Mouse (Mus musculus): Measurements from ENCODE around the gene Ccdc78.
"Not testable (repeated sequence)": the region's sequence is repeated elsewhere in the genome, so short reads cannot be mapped to it uniquely, and the experiment has no call there.

The Ccdc78 gene

DNA sequence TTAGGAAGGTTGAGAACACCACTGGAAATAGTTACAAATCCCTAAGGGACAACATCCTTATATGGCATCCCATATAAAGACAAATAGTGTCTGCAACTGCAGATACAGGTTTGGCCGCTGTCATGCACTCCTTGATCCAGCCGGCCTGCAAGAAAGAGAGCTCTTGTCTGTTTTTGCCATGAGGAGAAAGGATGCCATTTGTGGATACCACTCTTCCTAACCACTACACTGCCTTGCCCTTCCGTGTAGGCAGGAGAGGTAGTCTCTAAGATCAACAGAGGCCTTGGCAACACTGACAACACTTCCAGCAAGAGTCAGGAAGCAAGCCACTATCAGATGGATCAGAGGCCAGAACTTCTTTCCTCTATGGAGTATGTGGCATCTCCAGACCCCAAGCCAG, at the start of gene Ccdc78:
Gene Ccdc78, plus strand, starts transcription at position 301 of the 400 bp plus-strand sequence.
- no peak for DNase-seq (ENCODE audit: low spot score in 2 of 2)

GRCm38 (mm10) chr17:25738861-25739260, 47.5 kb upstream of the Ccdc78 start:
- no peak for DNase-seq (ENCODE audit: low spot score in 2 of 2)

- DNase-seq (ENCODE audit: low spot score in 2 of 2) = not testable (repeated sequence)
Measured at GRCm38 (mm10) chr17:25741471-25741870, 44.9 kb upstream of the Ccdc78 start.

- no peak for DNase-seq (ENCODE audit: low spot score in 2 of 2)
Measured at GRCm38 (mm10) chr17:25743831-25744230, 42.5 kb upstream of the Ccdc78 start.

GRCm38 (mm10) chr17:25744311-25744710, 42.1 kb upstream of the Ccdc78 start:
- DNase-seq (ENCODE audit: low spot score in 2 of 2) = no peak

DNA sequence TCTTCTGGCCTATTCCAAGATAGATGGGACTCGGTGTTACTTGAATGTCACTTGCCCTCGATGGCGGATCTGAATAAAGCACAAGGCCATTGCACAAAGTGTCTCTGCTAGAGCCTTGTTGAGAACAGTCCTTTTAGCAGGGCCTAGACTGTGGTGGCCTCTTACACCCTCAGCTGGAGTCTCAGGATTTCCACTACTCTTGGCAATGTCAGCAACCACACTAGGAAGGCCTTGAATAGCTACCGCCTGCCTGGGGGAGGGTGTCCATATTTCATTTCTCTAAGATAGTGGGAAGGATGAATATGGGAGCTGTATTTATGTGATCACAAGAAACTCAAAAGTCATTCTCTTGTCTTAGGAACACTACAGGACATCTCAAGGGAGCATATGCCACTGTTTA, 38.1 kb upstream of the Ccdc78 start:
- no peak for DNase-seq (ENCODE audit: low spot score in 2 of 2)

GRCm38 (mm10) chr17:25749314-25749713, 37.1 kb upstream of the Ccdc78 start:
- no peak for DNase-seq (ENCODE audit: low spot score in 2 of 2)

- no peak for DNase-seq (ENCODE audit: low spot score in 2 of 2)
Measured at GRCm38 (mm10) chr17:25751446-25751845, 34.9 kb upstream of the Ccdc78 start.

- no peak for DNase-seq (ENCODE audit: low spot score in 2 of 2)
Measured at GRCm38 (mm10) chr17:25754241-25754640, 32.1 kb upstream of the Ccdc78 start, which contains the start of gene Msln. Gene Msln (minus strand): TSS chr17:25754378.

GRCm38 (mm10) chr17:25755086-25755485, 31.3 kb upstream of the Ccdc78 start:
- DNase-seq (ENCODE audit: low spot score in 2 of 2) = no peak

DNA sequence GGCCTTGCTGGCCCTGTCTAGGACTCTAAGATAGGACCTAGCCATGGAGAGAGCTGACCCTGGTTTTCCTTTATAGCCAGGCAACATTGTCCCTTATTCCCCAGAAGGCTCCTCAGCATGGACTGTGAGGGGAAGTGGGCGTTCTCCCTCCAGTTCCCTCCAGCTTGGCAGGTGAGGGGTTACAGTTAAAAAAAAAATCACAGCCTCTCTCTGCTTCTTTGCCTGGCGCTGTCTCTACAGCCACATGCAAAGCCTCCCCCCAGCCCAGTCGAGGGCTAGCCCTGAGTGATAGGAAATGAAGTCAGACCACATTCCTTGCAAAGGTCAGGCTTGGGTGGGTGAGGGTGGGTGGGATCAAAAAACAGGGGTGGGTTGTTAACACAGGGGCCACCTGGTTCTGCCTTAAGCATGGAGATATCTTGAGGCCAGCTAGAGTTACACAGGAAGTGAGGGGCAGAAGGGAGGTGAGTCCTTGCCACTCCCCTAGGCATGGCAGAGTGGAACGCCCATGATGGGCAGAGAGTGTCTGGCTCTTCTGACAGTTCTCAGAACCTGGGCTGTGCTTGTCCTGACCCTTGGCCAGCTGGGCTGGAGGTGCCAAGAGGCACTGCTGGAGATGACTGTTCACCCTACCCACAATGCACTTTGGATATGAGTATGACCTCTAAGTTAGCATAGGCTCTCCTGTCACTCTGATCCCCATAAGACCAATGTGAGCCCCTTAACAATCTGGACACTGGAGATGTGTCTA, 30.6 kb upstream of the Ccdc78 start:
- no peak for DNase-seq (ENCODE audit: low spot score in 2 of 2)

GRCm38 (mm10) chr17:25756378-25757242, 29.8 kb upstream of the Ccdc78 start:
- DNase-seq (ENCODE audit: low spot score in 2 of 2) = peak in 1 of 2 experiments; percentile 22

DNA sequence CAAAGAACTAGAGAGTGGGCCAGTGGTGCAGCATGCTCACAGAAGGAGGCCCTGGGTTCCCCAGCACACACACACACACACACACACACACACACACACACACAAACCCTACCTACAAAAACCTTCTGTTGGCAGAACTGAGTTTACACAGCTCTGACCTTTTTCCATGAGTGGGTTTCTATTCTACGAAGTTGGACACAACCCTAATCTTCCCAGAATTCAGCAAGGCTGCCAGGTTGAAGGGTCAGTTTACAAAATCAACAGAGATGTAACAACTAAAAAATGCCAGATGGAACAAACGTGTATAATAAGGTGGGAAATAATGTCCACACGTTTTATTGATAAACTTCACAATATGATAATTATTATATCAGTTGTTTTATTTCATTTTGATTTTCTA, 28.7 kb upstream of the Ccdc78 start:
- DNase-seq (ENCODE audit: low spot score in 2 of 2) = no peak

DNA sequence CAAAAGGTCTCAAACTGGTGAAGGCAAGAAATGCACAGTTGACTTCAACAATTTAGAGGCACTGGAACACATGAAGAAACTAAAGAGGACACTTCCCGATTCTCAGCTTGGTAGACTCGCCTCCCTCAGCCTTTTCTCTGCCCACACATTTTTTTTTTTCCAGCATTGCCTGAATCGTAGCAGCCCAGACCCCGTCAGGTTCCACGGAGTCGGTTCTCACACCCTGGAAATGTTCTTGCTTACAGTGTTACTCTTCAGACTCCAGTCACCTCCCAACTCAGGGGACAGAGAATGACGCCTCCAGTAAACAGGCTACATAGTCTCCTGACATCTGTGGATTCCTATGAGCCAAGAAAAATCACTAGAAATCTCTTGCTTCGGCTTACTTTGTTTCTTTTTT, 26.2 kb upstream of the Ccdc78 start:
- no peak for DNase-seq (ENCODE audit: low spot score in 2 of 2)

GRCm38 (mm10) chr17:25761561-25761970, 24.8 kb upstream of the Ccdc78 start:
- DNase-seq (ENCODE audit: low spot score in 2 of 2) = no peak

DNA sequence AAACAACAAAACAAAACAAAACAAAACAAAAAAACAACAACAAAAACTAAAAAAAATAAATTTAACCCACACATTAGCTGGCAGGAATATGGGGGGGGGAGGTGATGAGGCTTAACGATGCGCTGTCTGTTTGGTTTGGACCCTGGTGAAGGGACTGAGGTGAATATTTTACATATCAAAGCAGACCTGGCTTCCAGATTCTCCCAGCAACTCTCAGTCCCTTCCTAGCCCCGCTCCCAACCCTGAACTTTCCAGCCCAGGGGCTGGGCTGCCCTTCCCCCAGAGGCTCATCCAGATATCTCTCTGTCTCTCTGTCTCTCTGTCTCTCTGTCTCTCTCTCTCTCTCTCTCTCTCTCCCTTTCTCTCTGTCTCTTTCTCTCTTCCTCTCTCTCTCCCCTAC, 23.8 kb upstream of the Ccdc78 start:
- DNase-seq (ENCODE audit: low spot score in 2 of 2) = no peak

GRCm38 (mm10) chr17:25765886-25766285, 20.5 kb upstream of the Ccdc78 start:
- DNase-seq (ENCODE audit: low spot score in 2 of 2) = no peak

DNA sequence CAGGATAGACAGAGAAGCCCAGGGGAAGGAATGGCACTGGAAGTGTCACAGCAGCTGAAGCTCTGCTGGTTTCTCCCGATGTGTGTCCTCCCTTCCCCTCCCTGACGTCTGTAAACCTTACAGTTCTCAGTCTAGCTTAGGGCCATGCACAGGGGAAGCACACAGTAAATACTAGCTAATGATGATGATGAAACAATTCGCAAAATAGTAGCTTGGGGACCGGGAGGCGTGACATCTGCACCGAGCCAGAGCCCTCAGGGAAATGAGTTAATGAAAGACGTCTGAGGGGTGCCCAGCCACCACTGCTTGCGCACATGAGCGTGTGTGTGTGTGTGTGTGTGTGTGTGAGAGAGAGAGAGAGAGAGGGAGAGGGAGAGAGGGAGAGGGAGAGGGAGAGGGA, 17.0 kb upstream of the Ccdc78 start:
- DNase-seq (ENCODE audit: low spot score in 2 of 2) = no peak

GRCm38 (mm10) chr17:25773549-25774120, 12.7 kb upstream of the Ccdc78 start, which contains the start of gene Narfl:
Gene Narfl (plus strand): TSS chr17:25773776.
- peak; percentile 94 to 95 for DNase-seq (ENCODE audit: low spot score in 2 of 2)

- no peak for DNase-seq (ENCODE audit: low spot score in 2 of 2)
Measured at GRCm38 (mm10) chr17:25775318-25776062, 10.9 kb upstream of the Ccdc78 start.

GRCm38 (mm10) chr17:25777948-25778347, 8.4 kb upstream of the Ccdc78 start:
- no peak for DNase-seq (ENCODE audit: low spot score in 2 of 2)

DNA sequence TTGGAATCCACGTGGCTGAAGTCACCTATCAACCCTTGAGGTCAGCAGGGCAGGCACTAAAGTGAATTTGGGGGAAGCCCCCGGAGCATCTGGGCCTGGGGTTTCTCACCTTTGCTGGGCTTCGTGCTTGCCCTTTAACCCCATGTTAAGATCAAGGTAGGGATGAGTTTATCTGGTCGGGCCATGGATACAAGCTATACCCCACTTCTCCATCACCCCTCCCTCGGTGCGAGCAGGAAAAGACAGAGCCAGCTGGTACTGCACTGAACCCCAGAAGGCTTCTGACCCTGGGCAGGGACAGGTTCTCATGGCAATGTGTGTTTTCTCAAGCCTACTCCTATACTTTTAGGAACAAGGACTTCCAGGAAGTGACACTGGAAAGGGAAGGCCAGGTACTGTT, 5.0 kb upstream of the Ccdc78 start:
- DNase-seq (ENCODE audit: low spot score in 2 of 2) = no peak
